Mouse (Mus musculus) cerebellum, adult 2 months (tissue): Measurements from ENCODE around the gene Rpl36a-ps1.

Source experiments
- CTCF ChIP-seq: fragments of 200-500 bp; IDR thresholded peaks from 2 replicates; pipeline ENCODE4 v1.5.1; 2011; ENCODE audit warnings: low read depth, mild to moderate bottlenecking, control low read depth, low read length, moderate library complexity, borderline replicate concordance; ENCODE audit not compliant: insufficient read depth
- POLR2A ChIP-seq: fragments of 200-500 bp; IDR thresholded peaks from 2 replicates; pipeline ENCODE4 v1.6.1; 2011; ENCODE audit warnings: low read length, control low read depth, borderline replicate concordance; ENCODE audit not compliant: insufficient read depth

DNA sequence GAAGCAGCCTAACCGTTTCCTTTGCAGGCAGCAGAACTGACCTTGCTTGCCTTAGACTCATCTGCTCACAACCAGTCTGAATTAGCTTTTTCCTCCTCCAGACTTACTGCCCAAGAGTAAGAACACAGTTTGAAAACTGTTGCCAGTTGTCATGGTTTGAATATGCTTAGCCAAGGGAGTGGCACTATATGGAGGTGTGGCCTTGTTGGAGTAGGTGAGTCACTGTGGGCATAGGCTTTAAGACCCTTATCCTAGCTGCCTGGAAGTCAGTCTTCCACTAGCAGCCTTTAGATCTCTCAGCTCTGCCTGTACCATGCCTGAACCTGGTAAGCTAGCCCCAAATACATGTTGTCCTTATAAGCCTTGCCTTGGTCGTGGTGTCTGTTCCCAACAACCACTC is 43.6 kb upstream of the Rpl36a-ps1 start:
- no peak for TF ChIP-seq CTCF
- TF ChIP-seq POLR2A, result no peak
